Mouse (Mus musculus) liver, embryonic 14.5 days (tissue): Measurements from ENCODE around the gene Dkkl1.

Experiments used
- CTCF ChIP-seq: IDR thresholded peaks from 2 replicates; pipeline ENCODE4 v1.5.1; 2016; ENCODE audit warnings: antibody characterized with exemption, low read depth, control low read depth
- EP300 ChIP-seq: IDR thresholded peaks from 2 replicates; pipeline ENCODE4 v1.6.1; 2016; ENCODE audit warnings: antibody characterized with exemption, low read depth

- TF ChIP-seq EP300 (no peak), CTCF (no peak)
Measured at GRCm38 (mm10) chr7:45162996-45163615, 48.8 kb downstream of the Dkkl1 start.
